Mouse (Mus musculus): Measurements from ENCODE around the gene Slc39a3.
A peak's percentile ranks its signal among the peaks of the same experiment; 100 is the strongest.
"Not testable (repeated sequence)": the region's sequence is repeated elsewhere in the genome, so short reads cannot be mapped to it uniquely, and the experiment has no call there.

Gene Slc39a3

GRCm38 (mm10) chr10:81007240-81007639 lies 30.0 kb downstream of the Slc39a3 start:
- DNase-seq (ENCODE audit: low spot score in 2 of 2): no peak

GRCm38 (mm10) chr10:81006005-81006677 lies 31.1 kb downstream of the Slc39a3 start:
- DNase-seq (ENCODE audit: low spot score in 2 of 2): no peak

GRCm38 (mm10) chr10:81001161-81001560 lies 36.1 kb downstream of the Slc39a3 start:
- DNase-seq (ENCODE audit: low spot score in 2 of 2): no peak

- DNase-seq (ENCODE audit: low spot score in 2 of 2): no peak
These were observed 36.8 kb downstream of the Slc39a3 start for GRCm38 (mm10) chr10:81000197-81001062.

- peak; percentile 80 to 92 for DNase-seq (ENCODE audit: low spot score in 2 of 2)
These were observed 37.6 kb downstream of the Slc39a3 start for GRCm38 (mm10) chr10:80999362-81000196.

GRCm38 (mm10) chr10:80998778-80999177 lies 38.4 kb downstream of the Slc39a3 start:
- DNase-seq (ENCODE audit: low spot score in 2 of 2): peak in 1 of 2 experiments; percentile 59

- DNase-seq (ENCODE audit: low spot score in 2 of 2): no peak
These were observed 39.2 kb downstream of the Slc39a3 start for GRCm38 (mm10) chr10:80998021-80998420.

- no peak for DNase-seq (ENCODE audit: low spot score in 2 of 2)
These were observed 39.9 kb downstream of the Slc39a3 start for GRCm38 (mm10) chr10:80997332-80997731.

GRCm38 (mm10) chr10:80996501-80996900 lies 40.7 kb downstream of the Slc39a3 start:
- no peak for DNase-seq (ENCODE audit: low spot score in 2 of 2)

GRCm38 (mm10) chr10:80995091-80995632 lies 42.1 kb downstream of the Slc39a3 start:
- DNase-seq (ENCODE audit: low spot score in 2 of 2): peak; percentile 79 to 90

- no peak for DNase-seq (ENCODE audit: low spot score in 2 of 2)
These were observed 42.6 kb downstream of the Slc39a3 start for GRCm38 (mm10) chr10:80994621-80995020.

GRCm38 (mm10) chr10:80993276-80993675 lies 44.0 kb downstream of the Slc39a3 start:
- no peak for DNase-seq (ENCODE audit: low spot score in 2 of 2)

- DNase-seq (ENCODE audit: low spot score in 2 of 2): no peak
These were observed 45.3 kb downstream of the Slc39a3 start for GRCm38 (mm10) chr10:80991945-80992344.

- no peak for DNase-seq (ENCODE audit: low spot score in 2 of 2)
These were observed 46.2 kb downstream of the Slc39a3 start for GRCm38 (mm10) chr10:80991007-80991406.

GRCm38 (mm10) chr10:80990406-80990805 lies 46.8 kb downstream of the Slc39a3 start:
- no peak for DNase-seq (ENCODE audit: low spot score in 2 of 2)

- DNase-seq (ENCODE audit: low spot score in 2 of 2): not testable (repeated sequence)
These were observed 47.4 kb downstream of the Slc39a3 start for GRCm38 (mm10) chr10:80989854-80990253.

- DNase-seq (ENCODE audit: low spot score in 2 of 2): no peak
These were observed 47.8 kb downstream of the Slc39a3 start for GRCm38 (mm10) chr10:80989446-80989845.

- peak; percentile 60 to 88 for DNase-seq (ENCODE audit: low spot score in 2 of 2)
These were observed 49.4 kb downstream of the Slc39a3 start for GRCm38 (mm10) chr10:80987709-80988441.

- DNase-seq (ENCODE audit: low spot score in 2 of 2): no peak
These were observed 50.5 kb downstream of the Slc39a3 start for GRCm38 (mm10) chr10:80986754-80987153.

GRCm38 (mm10) chr10:80985970-80986701 lies 51.1 kb downstream of the Slc39a3 start:
- no peak for DNase-seq (ENCODE audit: low spot score in 2 of 2)

All from cerebellum, postnatal 4 days (tissue).